ENCODE assay signal across 10 mouse cellular contexts in genomic region chr14:11551892-11552291, GRCm38 (mm10). TPM values are rescaled to one million over a fixed set of nuclear protein-coding genes. Genes with fewer than 3 reads are reported as not detected.
DNase-seq lines count a peak whose midpoint lies in the region; ATAC-seq lines count a peak whose summit lies in the region.
"Had no signal": no experiment of that assay in that cellular context is flagged by ENCODE, and none has a peak within 500 bp of the region (broad histone marks: within the 10 kb centered on the region; RNA-seq: fewer than 3 reads in every experiment).

No protein-coding gene starts in this region.

- peaks cover 7 to 19% of the 10 kb centered on the region in 2 experiments for H3K4me1 ChIP-seq in heart, embryonic 14.5 days (ENCODE audit: control insufficient read depth in 2 of 2, insufficient read depth in 2 of 2, low read length in 2 of 2)
- H3K4me1 ChIP-seq in forebrain, embryonic 11.5 days (replicated peaks; ENCODE audit: control insufficient read depth, insufficient read depth, low read length): peaks cover 3% of the 10 kb centered on the region; the same call in 1 of the 2 replicates
- peaks cover 24% of the 10 kb centered on the region for H3K4me1 ChIP-seq in limb, embryonic 13.5 days
- peaks cover 9% of the 10 kb centered on the region; the same call in 1 of the 2 replicates for H3K4me1 ChIP-seq in neural tube, embryonic 11.5 days (ENCODE audit: control insufficient read depth, insufficient read depth, low read length)

- H3K9ac ChIP-seq in heart, embryonic 14.5 days (ENCODE audit: low read length): peak overlapping the region; percentile 93
- H3K9ac ChIP-seq in forebrain, embryonic 11.5 days (ENCODE audit: low read length): no peak overlapping the region
- H3K9ac ChIP-seq in limb, embryonic 13.5 days: no peak overlapping the region
- H3K9ac ChIP-seq in neural tube, embryonic 11.5 days (ENCODE audit: low read length): no peak overlapping the region

- peak overlapping the region; percentile 95 for H3K4me2 ChIP-seq in heart, embryonic 14.5 days (ENCODE audit: low read length)
- peak overlapping the region; percentile 75; the same call in 1 of the 2 replicates for H3K4me2 ChIP-seq in forebrain, embryonic 11.5 days (ENCODE audit: low read depth, low read length, severe bottlenecking)
- peak overlapping the region; percentile 84 for H3K4me2 ChIP-seq in limb, embryonic 13.5 days (replicated peaks)
- peak overlapping the region; percentile 89 for H3K4me2 ChIP-seq in neural tube, embryonic 11.5 days (ENCODE audit: low read depth)

- ATAC-seq in heart, embryonic 14.5 days (ENCODE audit: insufficient number of reproducible peaks, insufficient read depth, low FRiP score, low read depth): no peak
- ATAC-seq in forebrain, embryonic 11.5 days (replicated peaks; ENCODE audit: low FRiP score): no peak
- no peak for ATAC-seq in limb, embryonic 13.5 days (ENCODE audit: low FRiP score, low read depth)
- no peak for ATAC-seq in neural tube, embryonic 11.5 days (ENCODE audit: insufficient read depth, low FRiP score, low TSS enrichment)

- DNase-seq in heart, postnatal 25 days (ENCODE audit: low spot score): no peak
- no peak for DNase-seq in forebrain, embryonic 11.5 days (ENCODE audit: low spot score)
- no peak for DNase-seq in neural tube, embryonic 11.5 days (ENCODE audit: low spot score)
- no peak for DNase-seq in right cerebral cortex, postnatal 36 days (ENCODE audit: low spot score in 2 of 2)
- DNase-seq in retina, embryonic 14.5 days (ENCODE audit: low spot score): no peak
- no peak for DNase-seq in B cell, adult 2 months

- 11% methylated on average over 11 of the region's 11 CpGs for WGBS in heart, embryonic 14.5 days
- 26% methylated on average over 11 of the region's 11 CpGs for WGBS in forebrain, embryonic 11.5 days
- WGBS in limb, embryonic 13.5 days: 19% methylated on average over 11 of the region's 11 CpGs
- WGBS in neural tube, embryonic 11.5 days: 25% methylated on average over 11 of the region's 11 CpGs

- peak overlapping the region; percentile 72 to 93 for H3K4me3 ChIP-seq in heart, embryonic 14.5 days (ENCODE audit: control insufficient read depth in 1 of 2, insufficient read depth in 1 of 2, low read depth in 1 of 2, low read length in 2 of 2)
- H3K4me3 ChIP-seq in forebrain, embryonic 11.5 days (ENCODE audit: low read depth, low read length): no peak overlapping the region
- peak overlapping the region; percentile 77 for H3K4me3 ChIP-seq in limb, embryonic 13.5 days
- peak overlapping the region; percentile 67; the same call in 1 of the 2 replicates for H3K4me3 ChIP-seq in neural tube, embryonic 11.5 days (ENCODE audit: low read depth, low read length)

- no peaks in the 10 kb centered on the region for H3K36me3 ChIP-seq in heart, embryonic 14.5 days (ENCODE audit: control insufficient read depth, insufficient read depth, low read length)
- no peaks in the 10 kb centered on the region for H3K36me3 ChIP-seq in forebrain, embryonic 11.5 days (ENCODE audit: control insufficient read depth, insufficient read depth, low read length)
- H3K36me3 ChIP-seq in limb, embryonic 13.5 days: no peaks in the 10 kb centered on the region
- no peaks in the 10 kb centered on the region for H3K36me3 ChIP-seq in neural tube, embryonic 11.5 days (ENCODE audit: control insufficient read depth, insufficient read depth, low read length)
- H3K36me3 ChIP-seq: G1E had no signal

- H3K27ac ChIP-seq in heart, embryonic 14.5 days (replicated peaks in 1 of 2; ENCODE audit: control insufficient read depth in 1 of 2, insufficient read depth in 1 of 2, low read depth in 2 of 2, low read length in 2 of 2): no peak overlapping the region
- H3K27ac ChIP-seq in forebrain, embryonic 11.5 days (ENCODE audit: low read depth, low read length): no peak overlapping the region
- no peak overlapping the region for H3K27ac ChIP-seq in limb, embryonic 13.5 days
- H3K27ac ChIP-seq in neural tube, embryonic 11.5 days (ENCODE audit: low read depth, low read length): no peak overlapping the region

- intact Hi-C loops in heart, postnatal 25 days (cut with DNase I): loop anchor here (10.0 kb wide), 1 partner anchor 313 kb away; no protein-coding TSS in a partner anchor

- no peaks in the 10 kb centered on the region for H3K27me3 ChIP-seq in heart, embryonic 14.5 days (ENCODE audit: control insufficient read depth, insufficient read depth, low read length)
- no peaks in the 10 kb centered on the region; the same call in 1 of the 2 replicates for H3K27me3 ChIP-seq in forebrain, embryonic 11.5 days (ENCODE audit: control insufficient read depth, insufficient read depth, low read length)
- peaks cover 3% of the 10 kb centered on the region; the same call in 1 of the 2 replicates for H3K27me3 ChIP-seq in limb, embryonic 13.5 days
- H3K27me3 ChIP-seq in neural tube, embryonic 11.5 days (ENCODE audit: control insufficient read depth, insufficient read depth, low read length): no peaks in the 10 kb centered on the region

- H3K9me3 ChIP-seq in heart, embryonic 14.5 days (ENCODE audit: control insufficient read depth, low read length): no peaks in the 10 kb centered on the region
- H3K9me3 ChIP-seq in forebrain, embryonic 11.5 days (ENCODE audit: control insufficient read depth, low read length): no peaks in the 10 kb centered on the region
- H3K9me3 ChIP-seq in limb, embryonic 13.5 days: no peaks in the 10 kb centered on the region
- no peaks in the 10 kb centered on the region for H3K9me3 ChIP-seq in neural tube, embryonic 11.5 days (ENCODE audit: control insufficient read depth, low read length)

RNA-seq across cellular contexts. Expression of gene Ptprg, which starts 1.4 kb away (rescaled TPM):
- polyA plus RNA-seq in heart, embryonic 14.5 days (2014; fragmentation: Nextera tagmentation; extraction: Ambion mirVana): 15.8 and 17.8 TPM in 2 replicates
- total RNA-seq in heart, postnatal 25 days (2021): 10 to 100 TPM; 58.0 to 62.3 TPM
- polyA plus RNA-seq in forebrain, embryonic 11.5 days (2014; fragmentation: Nextera tagmentation; extraction: Ambion mirVana): 48.0 and 51.3 TPM in 2 replicates
- 36.0 and 38.4 TPM in 2 replicates for polyA plus RNA-seq in limb, embryonic 13.5 days (2015; fragmentation: Nextera tagmentation; extraction: Ambion mirVana)
- polyA plus RNA-seq in neural tube, embryonic 11.5 days (2014; fragmentation: Nextera tagmentation; extraction: Ambion mirVana): 40.5 and 40.8 TPM in 2 replicates
- total RNA-seq: neutrophil, adult 5-6 weeks had no signal
- polyA plus RNA-seq: G1E had no signal
